Mouse (Mus musculus) forebrain, postnatal 0 days (tissue): ENCODE data around the gene Taco1. TPM values are rescaled to one million over a fixed set of nuclear protein-coding genes. Genes with fewer than 3 reads are reported as not detected.
"Not testable (repeated sequence)": the region's sequence is repeated elsewhere in the genome, so short reads cannot be mapped to it uniquely, and the experiment has no call there.

ENCODE experiments used
- ATAC-seq: fragments of 200-750 bp; cut with Nextera tagmentation; 2 replicates; pipeline ENCODE4 v1.8.0; 2017; ENCODE audit warnings: mild to moderate bottlenecking, moderate library complexity
- DNase-seq: peaks from one replicate; pipeline ENCODE4 v3.0.0-alpha.2; 2015
- H3K27ac ChIP-seq: fragments of 300-500 bp; sonication (generic); 2 replicates; pipeline ENCODE4 v1.5.1; 2014; ENCODE audit warnings: low read depth, mild to moderate bottlenecking, antibody characterized with exemption, low read length, moderate library complexity, mixed read lengths
- H3K27me3 ChIP-seq: fragments of 300-500 bp; sonication (generic); 2 replicates; pipeline ENCODE4 v1.6.1; 2014; ENCODE audit warnings: mild to moderate bottlenecking, low read length, mixed read lengths; ENCODE audit not compliant: insufficient read depth
- H3K36me3 ChIP-seq: fragments of 300-500 bp; sonication (generic); 2 replicates; pipeline ENCODE4 v1.6.1; 2014; ENCODE audit warnings: mild to moderate bottlenecking, moderate library complexity; ENCODE audit not compliant: insufficient read depth
- H3K4me1 ChIP-seq: fragments of 300-500 bp; sonication (generic); 2 replicates; pipeline ENCODE4 v1.6.1; 2014; ENCODE audit warnings: antibody characterized with exemption; ENCODE audit not compliant: insufficient read depth
- H3K4me2 ChIP-seq: fragments of 300-500 bp; sonication (generic); 2 replicates; pipeline ENCODE4 v1.6.1; 2014; ENCODE audit warnings: low read depth, mild to moderate bottlenecking, moderate library complexity
- H3K4me3 ChIP-seq: fragments of 300-500 bp; sonication (generic); 2 replicates; pipeline ENCODE4 v1.5.1; 2014; ENCODE audit warnings: low read depth, low read length, mixed read lengths
- H3K9ac ChIP-seq: fragments of 300-500 bp; sonication (generic); 2 replicates; pipeline ENCODE4 v1.6.1; 2014; ENCODE audit warnings: mild to moderate bottlenecking
- H3K9me3 ChIP-seq: fragments of 300-500 bp; sonication (generic); 2 replicates; pipeline ENCODE4 v1.6.1; 2016; ENCODE audit warnings: low read length
- CTCF ChIP-seq: sonication (generic); IDR thresholded peaks from 2 replicates; pipeline ENCODE4 v1.5.1; 2016; ENCODE audit warnings: antibody characterized with exemption, control low read depth, low read depth
- WGBS: fragments of 180-500 bp; shearing (Covaris S2); extraction: QIAGEN DNeasy Blood & Tissue Kit; methylation state at CpG from one replicate; pipeline ENCODE4 v1.1.7; 2014; 5-methylcytosine and 5-hydroxymethylcytosine counted together
- polyA plus RNA-seq: library from polyadenylated mRNA; unstranded; fragments of >200 nt; fragmentation: Nextera tagmentation; extraction: Ambion mirVana; gene quantifications from 2 replicates; pipeline ENCODE4 v1.2.1, GENCODE M21; 2015
- total RNA-seq: library from RNA; depleted of rRNA; stranded (reverse); fragments of >200 nt; gene quantifications from 2 replicates; pipeline ENCODE4 v1.2.3, GENCODE M21; 2014; rRNA removed

The Taco1 gene
- total RNA-seq (17.4 and 18.1 TPM in 2 replicates), polyA plus RNA-seq (2.9 and 5.0 TPM in 2 replicates)

- peak; percentile 97 for DNase-seq
- Histone ChIP-seq H3K27me3 (no peaks in the 10 kb centered on the region), H3K4me3 (peak within 1 kb of the TSS; percentile 60), H3K27ac (peak within 1 kb of the TSS; percentile 76), H3K4me2 (peak within 1 kb of the TSS; percentile 94), H3K36me3 (0 out of 2 replicates have a peak, but pooled peaks cover 2% of the 10 kb centered on the region), H3K9ac (peak within 1 kb of the TSS; percentile 77), H3K9me3 (no peaks in the 10 kb centered on the region), H3K4me1 (no peaks in the 10 kb centered on the region)
- ATAC-seq, result peak; percentile 99
- peak; percentile 65 for TF ChIP-seq CTCF
- under 1% methylated on average over 49 of the region's 49 CpGs for WGBS
These were observed at the start of gene Taco1 for GRCm38 (mm10) chr11:106065923-106066571. Gene Taco1, plus strand, starts transcription at chr11:106066061.

DNA sequence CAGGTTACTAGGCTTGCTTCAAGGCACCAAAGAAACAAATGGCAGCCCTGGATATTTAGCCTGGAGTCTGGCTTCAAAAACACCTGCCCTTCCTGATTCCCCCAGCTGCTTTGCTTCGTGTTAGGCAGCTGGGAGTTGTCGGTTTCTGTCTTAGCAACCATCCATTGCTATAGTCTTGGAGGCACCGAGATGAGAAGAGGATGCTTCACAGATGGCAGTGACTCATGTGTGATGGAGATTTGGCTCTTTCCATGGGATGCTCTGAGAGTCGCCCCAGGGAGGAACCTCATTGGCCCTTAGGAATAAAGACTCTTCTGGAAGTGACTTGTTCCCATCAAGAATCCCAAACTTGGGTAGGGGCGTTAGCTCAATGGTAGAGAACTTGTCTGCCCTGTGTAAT lies 49.4 kb upstream of the Taco1 start:
- Histone ChIP-seq H3K4me3 (no peak overlapping the region), H3K36me3 (no peaks in the 10 kb centered on the region), H3K9me3 (no peaks in the 10 kb centered on the region), H3K9ac (no peak overlapping the region), H3K4me1 (peaks cover 10% of the 10 kb centered on the region; the same call in 1 of the 2 replicates), H3K4me2 (no peak overlapping the region), H3K27ac (no peak overlapping the region), H3K27me3 (no peaks in the 10 kb centered on the region)
- TF ChIP-seq CTCF, result no peak
- ATAC-seq (no peak), DNase-seq (no peak)
- 81% methylated on average over 5 of the region's 5 CpGs for whole genome bisulfite sequencing

- H3K9ac ChIP-seq, result peak overlapping the region; percentile 57
- 0 out of 2 replicates have a peak, but pooled peaks cover 4% of the 10 kb centered on the region for H3K4me1 ChIP-seq
- no peaks in the 10 kb centered on the region for H3K36me3 ChIP-seq
- peak overlapping the region; percentile 42 for H3K4me3 ChIP-seq
- peak overlapping the region; percentile 69 for H3K27ac ChIP-seq
- TF ChIP-seq CTCF, result no peak; the same call in 1 of the 2 replicates
- H3K4me2 ChIP-seq, result peak overlapping the region; percentile 74
- WGBS, result under 1% methylated on average over 50 of the region's 50 CpGs
- peak; percentile 70 for DNase-seq
- H3K9me3 ChIP-seq, result no peaks in the 10 kb centered on the region
- ATAC-seq, result peak; percentile 89
- H3K27me3 ChIP-seq, result no peaks in the 10 kb centered on the region
These were observed 45.7 kb upstream of the Taco1 start for GRCm38 (mm10) chr11:106020051-106020763.

- no peak overlapping the region for H3K4me3 ChIP-seq
- no peak for TF ChIP-seq CTCF
- H3K9ac ChIP-seq, result no peak overlapping the region
- no peaks in the 10 kb centered on the region for H3K4me1 ChIP-seq
- H3K9me3 ChIP-seq, result no peaks in the 10 kb centered on the region
- no peaks in the 10 kb centered on the region; the same call in 1 of the 2 replicates for H3K36me3 ChIP-seq
- 85% methylated on average over 3 of the region's 3 CpGs for WGBS
- H3K27me3 ChIP-seq, result no peaks in the 10 kb centered on the region
- ATAC-seq (no peak), DNase-seq (no peak)
- H3K4me2 ChIP-seq, result no peak overlapping the region
- H3K27ac ChIP-seq, result no peak overlapping the region
These were observed 40.1 kb upstream of the Taco1 start for GRCm38 (mm10) chr11:106025774-106026173.

DNA sequence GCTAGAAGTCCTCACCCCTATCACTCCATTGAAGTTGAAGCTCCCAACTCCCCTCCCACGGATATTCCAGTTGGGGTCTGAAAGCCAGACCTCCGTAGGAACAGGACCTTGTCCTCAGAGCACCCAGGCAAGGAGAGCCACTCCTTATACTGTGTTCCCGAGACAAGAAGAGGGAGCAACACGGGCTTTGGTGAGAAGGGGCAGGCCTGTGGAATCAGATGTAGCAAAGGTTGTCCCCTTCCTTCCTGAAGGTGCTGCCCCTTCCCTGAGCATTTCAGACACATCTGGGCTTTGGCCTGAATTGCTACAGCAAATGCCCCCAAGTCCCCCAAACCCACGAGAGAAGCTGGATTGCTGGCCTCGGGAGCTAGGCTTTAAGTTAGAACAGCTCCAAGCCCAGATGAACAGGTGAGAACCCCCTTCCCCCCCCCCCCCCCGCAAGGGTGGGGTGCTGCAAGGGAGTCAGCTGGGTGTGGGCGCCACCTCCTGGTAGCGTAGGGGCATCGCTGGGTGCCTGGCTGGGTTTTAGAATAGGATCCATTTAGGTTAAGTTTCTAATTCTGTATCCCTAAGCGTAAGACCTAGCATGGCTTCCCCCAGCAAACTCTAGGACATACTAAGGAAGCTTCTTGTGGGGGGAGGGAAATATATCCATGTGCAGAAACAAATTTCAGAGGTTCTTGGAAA lies 39.3 kb upstream of the Taco1 start:
- H3K4me2 ChIP-seq, result no peak overlapping the region
- H3K9ac ChIP-seq, result no peak overlapping the region
- WGBS, result 40% methylated on average over 11 of the region's 11 CpGs
- no peaks in the 10 kb centered on the region for H3K4me1 ChIP-seq
- no peak overlapping the region for H3K4me3 ChIP-seq
- no peaks in the 10 kb centered on the region for H3K9me3 ChIP-seq
- DNase-seq (peak; percentile 65), ATAC-seq (peak; percentile 43)
- no peak overlapping the region for H3K27ac ChIP-seq
- H3K27me3 ChIP-seq, result no peaks in the 10 kb centered on the region
- H3K36me3 ChIP-seq, result no peaks in the 10 kb centered on the region; the same call in 1 of the 2 replicates
- TF ChIP-seq CTCF, result peak; percentile 82

- Histone ChIP-seq H3K9me3 (no peaks in the 10 kb centered on the region), H3K27me3 (no peaks in the 10 kb centered on the region), H3K4me3 (no peak overlapping the region), H3K36me3 (no peaks in the 10 kb centered on the region; the same call in 1 of the 2 replicates), H3K9ac (no peak overlapping the region), H3K4me2 (no peak overlapping the region), H3K4me1 (no peaks in the 10 kb centered on the region), H3K27ac (no peak overlapping the region)
- ATAC-seq (no peak), DNase-seq (no peak)
- 93% methylated on average over 5 of the region's 5 CpGs for WGBS
- TF ChIP-seq CTCF, result no peak
These were observed 38.3 kb upstream of the Taco1 start for GRCm38 (mm10) chr11:106027607-106028006.

- Histone ChIP-seq H3K9ac (0 out of 2 replicates have a peak overlapping the region, but pooled peaks have one; percentile 33), H3K4me3 (peak overlapping the region; percentile 29), H3K4me2 (peak overlapping the region; percentile 29; the same call in 1 of the 2 replicates), H3K27ac (peak overlapping the region; percentile 73)
- H3K36me3 ChIP-seq, H3K9me3 ChIP-seq, DNase-seq, H3K4me1 ChIP-seq, H3K27me3 ChIP-seq, ATAC-seq: not testable (repeated sequence)
- WGBS, result 15% methylated on average over 7 of the region's 25 CpGs
These were observed 33.8 kb upstream of the Taco1 start for GRCm38 (mm10) chr11:106032074-106032473.
